Mouse (Mus musculus) midbrain, embryonic 15.5 days (tissue): ENCODE results near the gene Cachd1. TPM values are rescaled to one million over a fixed set of nuclear protein-coding genes. Genes with fewer than 3 reads are reported as not detected.

ENCODE experiments used
- ATAC-seq: fragments of 200-750 bp; cut with Nextera tagmentation; replicated peaks from 2 replicates; pipeline ENCODE4 v1.8.0; 2017; ENCODE audit warnings: moderate TSS enrichment
- H3K27ac ChIP-seq: fragments of 300-500 bp; sonication (generic); 2 replicates; pipeline ENCODE4 v1.5.1; 2015; ENCODE audit warnings: mild to moderate bottlenecking, inconsistent platforms
- H3K27me3 ChIP-seq: fragments of 300-500 bp; sonication (generic); replicated peaks from 2 replicates; pipeline ENCODE4 v1.6.1; 2015; ENCODE audit warnings: inconsistent platforms
- H3K36me3 ChIP-seq: fragments of 300-500 bp; sonication (generic); replicated peaks from 2 replicates; pipeline ENCODE4 v1.6.1; 2015; ENCODE audit warnings: inconsistent platforms
- H3K4me1 ChIP-seq: fragments of 300-500 bp; sonication (generic); 2 replicates; pipeline ENCODE4 v1.6.1; 2015; ENCODE audit warnings: inconsistent platforms
- H3K4me2 ChIP-seq: fragments of 300-500 bp; sonication (generic); 2 replicates; pipeline ENCODE4 v1.6.1; 2015; ENCODE audit warnings: inconsistent platforms, mild to moderate bottlenecking, moderate library complexity
- H3K4me3 ChIP-seq: fragments of 300-500 bp; sonication (generic); 2 replicates; pipeline ENCODE4 v1.5.1; 2015; ENCODE audit warnings: mild to moderate bottlenecking, inconsistent platforms
- H3K9ac ChIP-seq: fragments of 300-500 bp; sonication (generic); 2 replicates; pipeline ENCODE4 v1.6.1; 2015; ENCODE audit warnings: mild to moderate bottlenecking, inconsistent platforms
- H3K9me3 ChIP-seq: fragments of 300-500 bp; sonication (generic); 2 replicates; pipeline ENCODE4 v1.6.1; 2016; ENCODE audit warnings: inconsistent platforms
- WGBS: fragments of 180-500 bp; shearing (Covaris S2); methylation state at CpG from one replicate; pipeline ENCODE4 v1.1.7; 2015; ENCODE audit warnings: mixed read lengths; 5-methylcytosine and 5-hydroxymethylcytosine counted together
- polyA plus RNA-seq: library from polyadenylated mRNA; unstranded; fragments of >200 nt; fragmentation: Nextera tagmentation; extraction: Ambion mirVana; gene quantifications from 2 replicates; pipeline ENCODE4 v1.2.1, GENCODE M21; 2015

The Cachd1 gene
- polyA plus RNA-seq, 1 experiment from 2014 or later: 41.8 TPM

GRCm38 (mm10) chr4:101066401-101066800, 289.9 kb downstream of the Cachd1 start:
- no peak overlapping the region for H3K4me3 ChIP-seq
- WGBS: 62% methylated on average over 5 of the region's 5 CpGs
- H3K27me3 ChIP-seq: no peaks in the 10 kb centered on the region
- H3K4me1 ChIP-seq: peaks cover 11% of the 10 kb centered on the region
- no peaks in the 10 kb centered on the region for H3K36me3 ChIP-seq
- no peak overlapping the region for H3K4me2 ChIP-seq
- no peak overlapping the region for H3K27ac ChIP-seq
- no peak overlapping the region for H3K9ac ChIP-seq
- ATAC-seq: no peak
- no peaks in the 10 kb centered on the region for H3K9me3 ChIP-seq

- WGBS: 1% methylated on average over 51 of the region's 54 CpGs
- H3K9me3 ChIP-seq: no peaks in the 10 kb centered on the region
- peak; percentile 85 for ATAC-seq
- H3K27me3 ChIP-seq: no peaks in the 10 kb centered on the region
- no peaks in the 10 kb centered on the region for H3K36me3 ChIP-seq
- no peak within 1 kb of the TSS for H3K27ac ChIP-seq
- H3K9ac ChIP-seq: peak within 1 kb of the TSS; percentile 62
- peaks cover 11% of the 10 kb centered on the region for H3K4me1 ChIP-seq
- peak within 1 kb of the TSS; percentile 98 for H3K4me2 ChIP-seq
- peak within 1 kb of the TSS; percentile 85 for H3K4me3 ChIP-seq
These were observed 292.3 kb downstream of the Cachd1 start, which contains the start of gene Raver2 for GRCm38 (mm10) chr4:101068786-101069153. Gene Raver2 (plus strand): TSS chr4:101068983.

- Histone ChIP-seq H3K27ac (no peak overlapping the region), H3K27me3 (no peaks in the 10 kb centered on the region), H3K9me3 (no peaks in the 10 kb centered on the region), H3K4me1 (peaks cover 11% of the 10 kb centered on the region), H3K4me2 (peak overlapping the region; percentile 98), H3K36me3 (no peaks in the 10 kb centered on the region), H3K9ac (peak overlapping the region; percentile 62), H3K4me3 (peak overlapping the region; percentile 85)
- WGBS: under 1% methylated on average over 55 of the region's 55 CpGs
- peak; percentile 60 for ATAC-seq
These were observed 292.9 kb downstream of the Cachd1 start for GRCm38 (mm10) chr4:101069154-101069971.

GRCm38 (mm10) chr4:101071570-101071969, 295.1 kb downstream of the Cachd1 start:
- WGBS: 85% methylated on average over 4 of the region's 4 CpGs
- Histone ChIP-seq H3K9me3 (no peaks in the 10 kb centered on the region), H3K9ac (no peak overlapping the region), H3K27ac (no peak overlapping the region), H3K4me2 (no peak overlapping the region), H3K4me1 (peaks cover 11% of the 10 kb centered on the region), H3K4me3 (no peak overlapping the region), H3K36me3 (no peaks in the 10 kb centered on the region), H3K27me3 (no peaks in the 10 kb centered on the region)
- ATAC-seq: no peak

GRCm38 (mm10) chr4:101076425-101076824, 299.9 kb downstream of the Cachd1 start:
- Histone ChIP-seq H3K9ac (no peak overlapping the region), H3K4me3 (no peak overlapping the region), H3K27me3 (no peaks in the 10 kb centered on the region), H3K4me1 (no peaks in the 10 kb centered on the region), H3K27ac (no peak overlapping the region), H3K4me2 (no peak overlapping the region), H3K9me3 (no peaks in the 10 kb centered on the region), H3K36me3 (no peaks in the 10 kb centered on the region)
- no peak for ATAC-seq
- 22% methylated on average over 3 of the region's 3 CpGs for WGBS

Other genes starting within 250 kb of the Cachd1 start
- not detected in 2 replicates for gene Gm10577, start 244.0 kb downstream of the Cachd1 start, polyA plus RNA-seq